Mouse (Mus musculus) hindbrain, embryonic 16.5 days (tissue): Measurements from ENCODE around the gene Smndc1. TPM values are rescaled to one million over a fixed set of nuclear protein-coding genes. Genes with fewer than 3 reads are reported as not detected.

ENCODE experiments used
- ATAC-seq: fragments of 200-750 bp; cut with Nextera tagmentation; 2 replicates; pipeline ENCODE4 v1.8.0; 2017; ENCODE audit warnings: moderate TSS enrichment, moderate library complexity
- H3K27ac ChIP-seq: fragments of 300-500 bp; sonication (generic); 2 replicates; pipeline ENCODE4 v1.5.1; 2014; ENCODE audit warnings: low read depth, mild to moderate bottlenecking, control low read depth, low read length, moderate library complexity
- H3K27me3 ChIP-seq: fragments of 300-500 bp; sonication (generic); replicated peaks from 2 replicates; pipeline ENCODE4 v1.6.1; 2014; ENCODE audit warnings: low read length; ENCODE audit not compliant: control insufficient read depth, insufficient read depth
- H3K36me3 ChIP-seq: fragments of 300-500 bp; sonication (generic); 2 replicates; pipeline ENCODE4 v1.6.1; 2014; ENCODE audit warnings: mild to moderate bottlenecking, low read length, moderate library complexity, mixed read lengths; ENCODE audit not compliant: control insufficient read depth, insufficient read depth
- H3K4me1 ChIP-seq: fragments of 300-500 bp; sonication (generic); 2 replicates; pipeline ENCODE4 v1.6.1; 2014; ENCODE audit warnings: low read depth, low read length; ENCODE audit not compliant: control insufficient read depth, insufficient read depth
- H3K4me2 ChIP-seq: fragments of 300-500 bp; sonication (generic); 2 replicates; pipeline ENCODE4 v1.6.1; 2014; ENCODE audit warnings: mild to moderate bottlenecking, low read length, control low read depth, moderate library complexity
- H3K4me3 ChIP-seq: fragments of 300-500 bp; sonication (generic); 2 replicates; pipeline ENCODE4 v1.5.1; 2014; ENCODE audit warnings: mild to moderate bottlenecking, low read length, control low read depth, moderate library complexity
- H3K9ac ChIP-seq: fragments of 300-500 bp; sonication (generic); 2 replicates; pipeline ENCODE4 v1.6.1; 2014; ENCODE audit warnings: low read depth, mild to moderate bottlenecking, control low read depth, low read length, moderate library complexity
- H3K9me3 ChIP-seq: fragments of 300-500 bp; sonication (generic); 2 replicates; pipeline ENCODE4 v1.6.1; 2014; ENCODE audit warnings: mild to moderate bottlenecking, low read length, moderate library complexity; ENCODE audit not compliant: control insufficient read depth
- WGBS: fragments of 180-500 bp; shearing (Covaris S2); extraction: QIAGEN DNeasy Blood & Tissue Kit; methylation state at CpG from one replicate; pipeline ENCODE4 v1.1.7; 2014; 5-methylcytosine and 5-hydroxymethylcytosine counted together
- polyA plus RNA-seq: library from polyadenylated mRNA; unstranded; fragments of >200 nt; fragmentation: Nextera tagmentation; extraction: Ambion mirVana; gene quantifications from 2 replicates; pipeline ENCODE4 v1.2.1, GENCODE M21; 2015

The Smndc1 gene
- polyA plus RNA-seq, 1 experiment from 2014 or later: 26.9 TPM

- Histone ChIP-seq H3K4me1 (peaks cover 14% of the 10 kb centered on the region), H3K27ac (no peak overlapping the region), H3K27me3 (no peaks in the 10 kb centered on the region), H3K9ac (no peak overlapping the region), H3K4me3 (no peak overlapping the region), H3K9me3 (no peaks in the 10 kb centered on the region), H3K36me3 (peaks cover 7% of the 10 kb centered on the region; the same call in 1 of the 2 replicates), H3K4me2 (no peak overlapping the region)
- WGBS: 68% methylated on average over 8 of the region's 8 CpGs
- no peak for ATAC-seq
Observed at GRCm38 (mm10) chr19:53392781-53393343, 2.5 kb upstream of the Smndc1 start.

DNA sequence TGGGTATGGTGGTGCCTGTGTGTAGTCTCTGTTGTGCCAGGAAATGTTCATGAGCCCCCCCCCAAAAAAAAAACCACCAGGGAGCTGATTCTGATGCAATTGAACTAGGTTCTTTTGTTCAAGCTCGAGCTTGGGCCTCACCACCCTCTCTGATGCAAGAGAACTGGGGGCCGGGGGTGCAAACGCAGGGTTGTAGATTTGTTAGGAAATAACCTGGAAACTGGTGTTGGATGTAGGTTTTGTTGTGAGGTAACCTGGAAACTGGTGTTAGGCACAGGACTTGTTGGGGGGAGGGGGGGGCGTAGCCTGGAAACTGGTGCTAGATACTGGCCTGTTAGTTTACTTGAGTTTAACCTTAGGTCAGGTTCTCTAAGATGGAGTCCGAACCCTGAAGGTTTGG is 1.4 kb upstream of the Smndc1 start:
- peaks cover 11% of the 10 kb centered on the region for H3K36me3 ChIP-seq
- H3K9me3 ChIP-seq: no peaks in the 10 kb centered on the region
- peak overlapping the region; percentile 100 for H3K4me3 ChIP-seq
- H3K9ac ChIP-seq: no peak overlapping the region; the same call in 1 of the 2 replicates
- no peak overlapping the region for H3K27ac ChIP-seq
- 88% methylated on average over 5 of the region's 5 CpGs for WGBS
- ATAC-seq: no peak
- H3K4me2 ChIP-seq: peak overlapping the region; percentile 85
- no peaks in the 10 kb centered on the region for H3K27me3 ChIP-seq
- H3K4me1 ChIP-seq: peaks cover 14% of the 10 kb centered on the region

DNA sequence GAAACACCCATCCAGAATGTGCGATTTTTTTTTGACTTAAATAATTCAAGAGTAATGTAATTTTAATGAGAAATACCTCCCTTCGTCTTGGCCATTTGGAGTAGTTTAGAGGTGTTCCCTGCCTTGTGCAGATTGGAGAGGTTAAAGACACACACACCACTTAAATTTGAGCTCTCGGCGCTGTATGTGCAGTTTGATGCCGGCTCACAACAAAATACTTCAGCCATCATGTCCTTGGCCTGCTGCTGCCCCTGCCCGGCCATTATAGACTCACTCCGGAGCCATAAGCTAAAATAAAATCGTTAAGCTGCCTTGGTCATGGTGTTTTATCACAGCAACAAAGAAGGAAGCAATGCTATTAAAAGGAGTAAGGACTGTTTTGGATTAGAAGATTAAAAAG is 1.0 kb upstream of the Smndc1 start:
- peaks cover 12% of the 10 kb centered on the region for H3K36me3 ChIP-seq
- H3K9ac ChIP-seq: peak overlapping the region; percentile 83
- H3K27ac ChIP-seq: no peak overlapping the region; the same call in 1 of the 2 replicates
- peak overlapping the region; percentile 85 for H3K4me2 ChIP-seq
- H3K27me3 ChIP-seq: no peaks in the 10 kb centered on the region
- H3K9me3 ChIP-seq: no peaks in the 10 kb centered on the region
- H3K4me3 ChIP-seq: peak overlapping the region; percentile 100
- peaks cover 14% of the 10 kb centered on the region for H3K4me1 ChIP-seq
- ATAC-seq: no peak
- 50% methylated on average over 8 of the region's 8 CpGs for WGBS

DNA sequence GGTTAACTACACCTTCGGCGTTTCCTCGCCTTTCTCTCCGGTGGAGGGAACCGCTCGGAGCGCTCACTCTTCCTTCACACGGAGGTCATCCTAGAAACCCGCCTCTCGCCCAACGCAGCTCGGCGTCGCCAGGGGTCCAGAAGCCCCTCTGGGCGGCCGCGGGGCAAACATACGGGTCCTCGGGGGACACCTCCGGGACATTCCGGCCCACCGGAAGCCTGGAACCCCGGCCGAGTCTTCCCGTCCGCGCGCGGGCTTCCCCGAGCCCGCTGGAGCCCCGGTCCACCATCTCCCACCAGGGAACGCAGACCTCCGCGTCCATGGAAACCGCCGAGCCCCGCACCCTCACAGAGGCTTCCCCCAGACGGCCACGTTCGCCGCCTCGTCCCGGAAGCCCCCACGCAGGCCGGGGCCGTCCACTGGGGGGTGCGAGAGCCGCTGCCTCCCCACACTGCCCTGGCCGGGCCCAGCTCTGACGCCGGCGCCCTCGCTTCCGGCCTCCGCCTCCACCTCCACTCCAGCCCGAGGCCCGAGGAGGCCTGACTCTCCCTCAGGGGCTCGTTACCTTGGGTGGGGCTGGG is 437 bp downstream of the Smndc1 start:
- 0% methylated on average over 58 of the region's 59 CpGs for WGBS
- H3K27ac ChIP-seq: peak overlapping the region; percentile 97
- peaks cover 14% of the 10 kb centered on the region for H3K4me1 ChIP-seq
- H3K36me3 ChIP-seq: peaks cover 12% of the 10 kb centered on the region
- H3K4me3 ChIP-seq: peak overlapping the region; percentile 100
- H3K9me3 ChIP-seq: no peaks in the 10 kb centered on the region
- no peaks in the 10 kb centered on the region for H3K27me3 ChIP-seq
- H3K4me2 ChIP-seq: peak overlapping the region; percentile 77
- ATAC-seq: peak; percentile 92
- peak overlapping the region; percentile 95 for H3K9ac ChIP-seq

- H3K4me2 ChIP-seq: peak overlapping the region; percentile 77
- H3K27me3 ChIP-seq: no peaks in the 10 kb centered on the region
- H3K36me3 ChIP-seq: peaks cover 12% of the 10 kb centered on the region
- no peaks in the 10 kb centered on the region for H3K9me3 ChIP-seq
- peak overlapping the region; percentile 95 for H3K9ac ChIP-seq
- H3K4me1 ChIP-seq: peaks cover 14% of the 10 kb centered on the region
- WGBS: 28% methylated on average over 6 of the region's 6 CpGs
- ATAC-seq: no peak
- peak overlapping the region; percentile 100 for H3K4me3 ChIP-seq
- peak overlapping the region; percentile 97 for H3K27ac ChIP-seq
Observed at GRCm38 (mm10) chr19:53389417-53389816, 961 bp downstream of the Smndc1 start.

DNA sequence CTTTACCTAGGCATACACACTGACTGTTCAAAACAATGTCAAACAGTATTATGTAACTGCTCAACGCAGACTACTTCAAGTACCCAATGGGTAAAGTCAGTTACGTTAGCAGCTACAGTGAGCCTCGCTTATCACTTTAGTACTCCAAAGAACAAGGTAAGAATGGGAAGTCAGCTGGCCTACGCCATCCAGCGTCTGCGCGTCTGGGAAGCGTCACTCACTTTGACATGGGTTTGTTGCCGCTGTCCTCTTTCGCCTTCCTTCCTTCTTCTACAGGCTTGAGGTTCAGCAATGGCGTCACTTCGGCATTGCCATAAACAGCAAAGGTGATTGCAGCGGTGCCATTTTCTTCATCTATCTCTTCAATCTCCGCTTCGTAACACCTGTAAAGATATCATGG is 7.0 kb downstream of the Smndc1 start:
- no peak for ATAC-seq
- H3K4me3 ChIP-seq: no peak overlapping the region
- 95% methylated on average over 15 of the region's 15 CpGs for WGBS
- H3K27me3 ChIP-seq: no peaks in the 10 kb centered on the region
- no peak overlapping the region for H3K9ac ChIP-seq
- H3K4me2 ChIP-seq: no peak overlapping the region
- H3K9me3 ChIP-seq: no peaks in the 10 kb centered on the region
- H3K4me1 ChIP-seq: no peaks in the 10 kb centered on the region; the same call in 1 of the 2 replicates
- peaks cover 39% of the 10 kb centered on the region for H3K36me3 ChIP-seq
- H3K27ac ChIP-seq: no peak overlapping the region

DNA sequence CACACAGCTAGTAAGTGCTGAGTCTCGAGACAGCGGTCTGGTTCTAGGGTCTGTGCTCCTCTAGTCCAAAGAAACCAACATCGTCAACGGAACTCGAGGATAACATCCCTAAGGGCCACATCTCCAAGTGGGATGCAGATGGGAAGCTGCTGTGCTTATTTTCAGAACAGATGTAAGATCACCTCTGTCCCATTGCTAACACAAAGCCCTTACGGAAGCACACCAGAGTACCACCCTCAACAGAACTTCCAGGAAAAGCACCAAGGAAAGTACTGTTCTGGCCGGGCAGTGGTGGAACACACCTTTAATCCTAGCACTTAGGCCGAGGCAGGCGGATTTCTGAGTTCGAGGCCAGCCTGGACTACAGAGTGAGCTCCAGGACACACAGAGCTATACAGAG is 12.0 kb downstream of the Smndc1 start:
- no peak overlapping the region for H3K4me3 ChIP-seq
- no peak overlapping the region for H3K9ac ChIP-seq
- no peak for ATAC-seq
- peaks cover 31% of the 10 kb centered on the region for H3K36me3 ChIP-seq
- WGBS: 95% methylated on average over 10 of the region's 10 CpGs
- H3K27ac ChIP-seq: no peak overlapping the region
- no peaks in the 10 kb centered on the region for H3K4me1 ChIP-seq
- H3K4me2 ChIP-seq: no peak overlapping the region
- H3K27me3 ChIP-seq: no peaks in the 10 kb centered on the region
- H3K9me3 ChIP-seq: no peaks in the 10 kb centered on the region

DNA sequence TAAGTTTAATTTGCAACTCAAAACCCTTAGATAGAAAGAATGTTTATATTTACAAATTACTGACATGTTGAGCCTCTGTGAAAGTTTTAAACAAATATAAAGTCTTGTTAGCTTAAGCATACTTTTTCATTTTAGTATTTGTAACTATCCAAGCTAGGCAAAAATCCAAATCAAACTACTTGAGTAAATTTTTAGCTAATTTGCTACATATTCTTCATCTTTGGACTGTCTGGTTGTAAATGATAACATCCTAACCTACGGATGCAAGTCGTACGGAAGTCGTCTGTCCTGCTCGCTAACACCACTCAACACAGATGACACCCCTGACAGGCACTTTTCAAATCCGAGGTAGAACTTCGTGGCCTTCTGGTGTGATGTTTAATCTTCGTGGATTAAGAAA is 12.7 kb downstream of the Smndc1 start:
- Histone ChIP-seq H3K9ac (no peak overlapping the region), H3K36me3 (peaks cover 24% of the 10 kb centered on the region), H3K4me2 (no peak overlapping the region), H3K9me3 (no peaks in the 10 kb centered on the region), H3K4me1 (no peaks in the 10 kb centered on the region), H3K27me3 (no peaks in the 10 kb centered on the region), H3K4me3 (no peak overlapping the region), H3K27ac (no peak overlapping the region)
- WGBS: 91% methylated on average over 8 of the region's 8 CpGs
- ATAC-seq: no peak

DNA sequence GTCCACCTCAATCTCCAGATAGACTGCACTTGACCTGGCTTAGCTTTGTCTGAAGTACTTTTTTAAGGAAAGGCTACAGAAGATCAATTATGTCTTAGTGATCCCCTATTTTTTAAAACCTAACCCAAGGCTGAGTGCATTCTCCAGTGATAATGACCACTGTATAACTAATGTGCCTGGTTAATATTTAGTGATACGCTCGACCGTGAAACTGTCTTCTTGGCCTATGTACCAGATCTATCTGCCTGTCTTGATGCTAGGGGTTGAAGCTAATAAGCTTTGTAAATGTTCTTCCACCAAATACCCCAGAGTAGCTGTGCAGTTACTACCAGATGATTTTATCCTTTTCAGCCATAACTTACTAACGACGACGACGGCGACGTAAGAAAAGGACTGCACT is 14.6 kb downstream of the Smndc1 start:
- H3K9me3 ChIP-seq: no peaks in the 10 kb centered on the region
- no peak overlapping the region for H3K4me2 ChIP-seq
- H3K27me3 ChIP-seq: no peaks in the 10 kb centered on the region
- H3K9ac ChIP-seq: no peak overlapping the region
- no peak overlapping the region for H3K4me3 ChIP-seq
- ATAC-seq: no peak
- peaks cover 13% of the 10 kb centered on the region for H3K36me3 ChIP-seq
- no peak overlapping the region for H3K27ac ChIP-seq
- H3K4me1 ChIP-seq: no peaks in the 10 kb centered on the region
- WGBS: 93% methylated on average over 9 of the region's 9 CpGs
